Mouse (Mus musculus): ENCODE results near the gene Slc12a9.
A peak's percentile ranks its signal among the peaks of the same experiment; 100 is the strongest.

Slc12a9 gene

GRCm38 (mm10) chr5:137313466-137314192 lies 19.8 kb downstream of the Slc12a9 start:
- DNase-seq (ENCODE audit: low spot score in 2 of 2), result no peak

GRCm38 (mm10) chr5:137308356-137308755 lies 25.0 kb downstream of the Slc12a9 start:
- DNase-seq (ENCODE audit: low spot score in 2 of 2), result no peak

- DNase-seq (ENCODE audit: low spot score in 2 of 2), result peak; percentile 73 to 81
Measured at GRCm38 (mm10) chr5:137307071-137307912, 26.1 kb downstream of the Slc12a9 start, which contains the start of gene Srrt. TSS of gene Srrt (minus strand) at chr5:137307674.

GRCm38 (mm10) chr5:137306439-137307005 lies 26.9 kb downstream of the Slc12a9 start:
- DNase-seq (ENCODE audit: low spot score in 2 of 2), result no peak

GRCm38 (mm10) chr5:137305822-137306221 lies 27.6 kb downstream of the Slc12a9 start:
- no peak for DNase-seq (ENCODE audit: low spot score in 2 of 2)

- no peak for DNase-seq (ENCODE audit: low spot score in 2 of 2)
Measured at GRCm38 (mm10) chr5:137304816-137305215, 28.6 kb downstream of the Slc12a9 start.

- DNase-seq (ENCODE audit: low spot score in 2 of 2), result no peak
Measured at GRCm38 (mm10) chr5:137304165-137304564, 29.2 kb downstream of the Slc12a9 start.

- DNase-seq (ENCODE audit: low spot score in 2 of 2), result no peak
Measured at GRCm38 (mm10) chr5:137303609-137304008, 29.8 kb downstream of the Slc12a9 start.

- no peak for DNase-seq (ENCODE audit: low spot score in 2 of 2)
Measured at GRCm38 (mm10) chr5:137301253-137301652, 32.1 kb downstream of the Slc12a9 start.

- DNase-seq (ENCODE audit: low spot score in 2 of 2), result no peak
Measured at GRCm38 (mm10) chr5:137299240-137299639, 34.2 kb downstream of the Slc12a9 start.

- no peak for DNase-seq (ENCODE audit: low spot score in 2 of 2)
Measured at GRCm38 (mm10) chr5:137297126-137297525, 36.3 kb downstream of the Slc12a9 start.

- DNase-seq (ENCODE audit: low spot score in 2 of 2), result no peak
Measured at GRCm38 (mm10) chr5:137295712-137296111, 37.7 kb downstream of the Slc12a9 start.

- no peak for DNase-seq (ENCODE audit: low spot score in 2 of 2)
Measured at GRCm38 (mm10) chr5:137295296-137295695, 38.1 kb downstream of the Slc12a9 start.

GRCm38 (mm10) chr5:137294744-137295093 lies 38.7 kb downstream of the Slc12a9 start:
- no peak for DNase-seq (ENCODE audit: low spot score in 2 of 2)

GRCm38 (mm10) chr5:137293839-137294743 lies 39.3 kb downstream of the Slc12a9 start, which contains the start of gene Ufsp1:
TSS of gene Ufsp1 (plus strand) at chr5:137294629.
- DNase-seq (ENCODE audit: low spot score in 2 of 2), result peak; percentile 87 to 93

GRCm38 (mm10) chr5:137293282-137293681 lies 40.1 kb downstream of the Slc12a9 start:
- DNase-seq (ENCODE audit: low spot score in 2 of 2), result peak; percentile 75 to 77

- no peak for DNase-seq (ENCODE audit: low spot score in 2 of 2)
Measured at GRCm38 (mm10) chr5:137291381-137291926, 41.9 kb downstream of the Slc12a9 start.

- DNase-seq (ENCODE audit: low spot score in 2 of 2), result peak; percentile 87
Measured at GRCm38 (mm10) chr5:137290677-137291076, 42.7 kb downstream of the Slc12a9 start.

- peak; percentile 57 to 63 for DNase-seq (ENCODE audit: low spot score in 2 of 2)
Measured at GRCm38 (mm10) chr5:137289591-137290365, 43.6 kb downstream of the Slc12a9 start.

- peak; percentile 47 to 64 for DNase-seq (ENCODE audit: low spot score in 2 of 2)
Measured at GRCm38 (mm10) chr5:137288999-137289470, 44.4 kb downstream of the Slc12a9 start.

Measured in spleen, postnatal 14 days (tissue).